Mouse (Mus musculus) T-cell, adult 2 months (primary cell): ENCODE results near the gene Smco2.
A peak's percentile ranks its signal among the peaks of the same experiment; 100 is the strongest.
"Not testable (repeated sequence)": the region's sequence is repeated elsewhere in the genome, so short reads cannot be mapped to it uniquely, and the experiment has no call there.

ENCODE experiments used
- DNase-seq: peaks from one replicate; pipeline ENCODE4 v3.0.0; 2022; ENCODE audit warnings: low spot score

The Smco2 gene

GRCm38 (mm10) chr6:146857386-146857785, 7.5 kb downstream of the Smco2 start:
- no peak for DNase-seq

- DNase-seq = no peak
Observed at GRCm38 (mm10) chr6:146863154-146863553, 13.2 kb downstream of the Smco2 start.

GRCm38 (mm10) chr6:146864370-146864769, 14.5 kb downstream of the Smco2 start:
- not testable (repeated sequence) for DNase-seq

GRCm38 (mm10) chr6:146865701-146866100, 15.8 kb downstream of the Smco2 start:
- DNase-seq = no peak

GRCm38 (mm10) chr6:146871975-146872374, 22.1 kb downstream of the Smco2 start:
- no peak for DNase-seq

- DNase-seq = no peak
Observed at GRCm38 (mm10) chr6:146874415-146874814, 24.5 kb downstream of the Smco2 start.

GRCm38 (mm10) chr6:146876820-146877219, 26.9 kb downstream of the Smco2 start:
- no peak for DNase-seq

GRCm38 (mm10) chr6:146877425-146878045, 27.6 kb downstream of the Smco2 start:
- DNase-seq = no peak

- DNase-seq = no peak
Observed at GRCm38 (mm10) chr6:146878926-146879325, 29.0 kb downstream of the Smco2 start.

GRCm38 (mm10) chr6:146879856-146880255, 30.0 kb downstream of the Smco2 start:
- no peak for DNase-seq

- DNase-seq = no peak
Observed at GRCm38 (mm10) chr6:146880296-146880695, 30.4 kb downstream of the Smco2 start.

GRCm38 (mm10) chr6:146881896-146882770, 32.2 kb downstream of the Smco2 start:
- no peak for DNase-seq

- no peak for DNase-seq
Observed at GRCm38 (mm10) chr6:146883426-146883825, 33.5 kb downstream of the Smco2 start.

GRCm38 (mm10) chr6:146884171-146884570, 34.3 kb downstream of the Smco2 start:
- DNase-seq = no peak

- DNase-seq = no peak
Observed at GRCm38 (mm10) chr6:146884851-146885250, 34.9 kb downstream of the Smco2 start.

- peak; percentile 83 for DNase-seq
Observed at GRCm38 (mm10) chr6:146887958-146888659, 38.2 kb downstream of the Smco2 start, which contains the start of gene Ppfibp1. Gene Ppfibp1, plus strand, starts transcription at chr6:146888487.

GRCm38 (mm10) chr6:146888660-146889490, 39.0 kb downstream of the Smco2 start:
- DNase-seq = no peak

- DNase-seq = no peak
Observed at GRCm38 (mm10) chr6:146890215-146890614, 40.3 kb downstream of the Smco2 start.

- DNase-seq = no peak
Observed at GRCm38 (mm10) chr6:146890633-146891032, 40.7 kb downstream of the Smco2 start.

- no peak for DNase-seq
Observed at GRCm38 (mm10) chr6:146893890-146894289, 44.0 kb downstream of the Smco2 start.

- no peak for DNase-seq
Observed at GRCm38 (mm10) chr6:146898709-146899108, 48.8 kb downstream of the Smco2 start.

GRCm38 (mm10) chr6:146899647-146900046, 49.7 kb downstream of the Smco2 start:
- DNase-seq = no peak
